Mouse (Mus musculus) monocyte, adult 5-6 weeks (primary cell): ENCODE results near the gene Ung. TPM values are rescaled to one million over a fixed set of nuclear protein-coding genes. Genes with fewer than 3 reads are reported as not detected.

Experiments used
- ATAC-seq: fragments of 153-309, 156-312 bp; replicated peaks from 2 replicates; pipeline ENCODE4 v1.8.0; 2017; ENCODE audit warnings: mild to moderate bottlenecking; ENCODE audit not compliant: low TSS enrichment, insufficient number of reproducible peaks, severe bottlenecking, poor library complexity, low FRiP score
- total RNA-seq: library from RNA; stranded (forward); fragments of 200-1000, 200-491, 200-594 nt; gene quantifications from 3 replicates; pipeline ENCODE4 v1.2.3, GENCODE M21; 2017

Gene Ung
- total RNA-seq, 1 experiment from 2014 or later = 1.9 TPM

- ATAC-seq = no peak
Observed at GRCm38 (mm10) chr5:114157236-114157635, 27.1 kb downstream of the Ung start.

- ATAC-seq = no peak
Observed at GRCm38 (mm10) chr5:114161424-114161823, 31.2 kb downstream of the Ung start.

GRCm38 (mm10) chr5:114162106-114162815 lies 32.1 kb downstream of the Ung start:
- ATAC-seq = no peak

GRCm38 (mm10) chr5:114163117-114163696 lies 33.0 kb downstream of the Ung start:
- ATAC-seq = no peak

GRCm38 (mm10) chr5:114170345-114170744 lies 40.2 kb downstream of the Ung start:
- ATAC-seq = no peak

GRCm38 (mm10) chr5:114172936-114173335 lies 42.8 kb downstream of the Ung start:
- no peak for ATAC-seq

GRCm38 (mm10) chr5:114173458-114173857 lies 43.3 kb downstream of the Ung start:
- no peak for ATAC-seq

GRCm38 (mm10) chr5:114173877-114174581 lies 43.8 kb downstream of the Ung start:
- no peak for ATAC-seq

- no peak for ATAC-seq
Observed at GRCm38 (mm10) chr5:114174639-114175038, 44.5 kb downstream of the Ung start.

GRCm38 (mm10) chr5:114175596-114176171 lies 45.5 kb downstream of the Ung start:
- ATAC-seq = peak; percentile 84

- ATAC-seq = no peak
Observed at GRCm38 (mm10) chr5:114176548-114177400, 46.6 kb downstream of the Ung start.

- ATAC-seq = no peak
Observed at GRCm38 (mm10) chr5:114177966-114178719, 48.0 kb downstream of the Ung start.

GRCm38 (mm10) chr5:114179541-114179940 lies 49.4 kb downstream of the Ung start:
- no peak for ATAC-seq

GRCm38 (mm10) chr5:114183493-114183892 lies 53.3 kb downstream of the Ung start:
- ATAC-seq = no peak

- no peak for ATAC-seq
Observed at GRCm38 (mm10) chr5:114187108-114187507, 56.9 kb downstream of the Ung start.
